Mouse (Mus musculus): Measurements from ENCODE around the gene Tnfsf12. TPM values are rescaled to one million over a fixed set of nuclear protein-coding genes. Genes with fewer than 3 reads are reported as not detected.
A peak's percentile ranks its signal among the peaks of the same experiment; 100 is the strongest.
"Not testable (repeated sequence)": the region's sequence is repeated elsewhere in the genome, so short reads cannot be mapped to it uniquely, and the experiment has no call there.

The Tnfsf12 gene
- polyA plus RNA-seq, 1 experiment from 2014 or later: 2.1 TPM

DNA sequence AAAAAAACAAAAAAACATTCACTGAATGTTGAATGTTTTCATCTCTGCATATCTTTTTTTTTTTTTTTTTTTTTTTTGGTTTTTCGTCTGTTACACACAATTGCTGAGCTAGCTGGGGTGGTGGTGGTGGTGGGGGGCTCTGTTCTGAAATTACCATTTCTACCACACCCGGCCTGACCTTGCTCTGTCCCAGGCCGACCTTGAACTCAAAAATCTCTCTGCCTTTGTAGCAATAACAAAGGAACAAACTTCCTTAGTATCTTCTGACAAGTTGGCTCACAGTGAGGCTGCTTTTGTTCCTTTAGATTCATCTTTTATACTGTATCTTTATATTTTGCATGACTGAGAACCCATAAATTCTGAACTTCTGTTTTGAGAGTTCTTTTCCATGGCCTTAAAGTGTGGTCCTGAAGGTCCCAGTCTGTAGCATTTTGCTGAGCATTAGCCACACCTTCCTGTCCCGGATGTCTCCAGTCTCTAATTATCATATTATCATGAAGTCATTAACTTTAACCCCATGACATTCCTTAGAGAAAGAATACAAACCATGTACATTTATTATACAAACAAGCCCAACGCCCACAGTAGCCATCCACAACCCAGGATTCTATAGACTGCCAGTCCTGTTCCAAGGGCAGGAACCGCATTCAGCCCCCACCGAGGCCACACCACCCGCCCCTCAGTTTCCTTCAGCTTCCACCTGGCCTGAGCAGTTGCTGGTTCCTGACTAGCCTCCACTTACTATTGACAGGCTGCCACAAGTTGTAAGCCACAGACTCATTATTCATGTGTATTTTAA, 8.4 kb upstream of the Tnfsf12 start:
- Histone ChIP-seq H3K36me3 (replicated peaks) (no peaks in the 10 kb centered on the region), H3K4me2 (no peak overlapping the region), H3K9ac (no peak overlapping the region), H3K27ac (replicated peaks) (no peak overlapping the region), H3K9me3 (replicated peaks) (no peaks in the 10 kb centered on the region), H3K4me3 (replicated peaks) (no peak overlapping the region), H3K27me3 (no peaks in the 10 kb centered on the region), H3K4me1 (replicated peaks) (peaks cover 20% of the 10 kb centered on the region)
- no peak for ATAC-seq (ENCODE audit: insufficient read depth)
- 57% methylated on average over 8 of the region's 8 CpGs for WGBS (ENCODE audit: insufficient replicate concordance)

DNA sequence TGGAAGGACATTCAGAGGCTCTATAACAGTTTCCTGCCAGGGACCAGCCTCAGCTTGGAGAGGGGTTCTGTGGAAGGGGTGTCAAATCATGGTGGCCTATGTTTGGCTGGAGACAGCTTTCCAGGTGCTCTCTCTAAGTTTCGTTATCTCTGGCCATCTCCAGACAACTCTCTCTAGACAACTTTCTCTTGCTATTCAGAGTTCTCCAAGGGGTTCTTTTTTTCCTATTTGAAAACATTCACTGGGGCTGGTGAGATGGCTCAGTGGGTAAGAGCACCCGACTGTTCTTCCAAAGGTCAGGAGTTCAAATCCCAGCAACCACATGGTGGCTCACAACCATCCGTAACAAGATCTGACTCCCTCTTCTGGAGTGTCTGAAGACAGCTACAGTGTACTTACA, 7.7 kb upstream of the Tnfsf12 start:
- H3K4me3 ChIP-seq (replicated peaks); H3K27me3 ChIP-seq; H3K4me2 ChIP-seq; H3K36me3 ChIP-seq (replicated peaks); H3K27ac ChIP-seq (replicated peaks); ATAC-seq (ENCODE audit: insufficient read depth); H3K9ac ChIP-seq; H3K9me3 ChIP-seq (replicated peaks): not testable (repeated sequence)
- peaks cover 22% of the 10 kb centered on the region for H3K4me1 ChIP-seq (replicated peaks)
- WGBS (ENCODE audit: insufficient replicate concordance): 72% methylated on average over 3 of the region's 3 CpGs

DNA sequence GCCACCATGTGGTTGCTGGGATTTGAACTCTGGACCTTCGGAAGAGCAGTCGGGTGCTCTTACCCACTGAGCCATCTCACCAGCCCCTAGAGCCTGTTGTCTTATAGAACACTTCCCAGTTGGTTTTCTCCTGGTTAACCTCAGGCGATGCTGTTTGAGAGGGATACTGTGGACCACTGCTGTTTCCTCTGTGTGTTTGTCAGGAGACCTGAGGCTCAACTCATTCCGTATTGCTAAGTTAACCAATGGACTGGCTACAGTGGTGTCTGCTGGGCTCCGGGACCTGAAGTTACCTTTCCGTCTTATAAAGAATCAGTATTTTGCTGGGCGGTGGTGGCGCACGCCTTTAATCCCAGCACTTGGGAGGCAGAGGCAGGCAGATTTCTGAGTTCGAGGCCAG, 7.2 kb upstream of the Tnfsf12 start:
- H3K36me3 ChIP-seq (replicated peaks); H3K4me3 ChIP-seq (replicated peaks); H3K27ac ChIP-seq (replicated peaks); H3K4me2 ChIP-seq; H3K27me3 ChIP-seq; H3K9me3 ChIP-seq (replicated peaks); ATAC-seq (ENCODE audit: insufficient read depth); H3K9ac ChIP-seq: not testable (repeated sequence)
- peaks cover 22% of the 10 kb centered on the region for H3K4me1 ChIP-seq (replicated peaks)
- 76% methylated on average over 10 of the region's 10 CpGs for WGBS (ENCODE audit: insufficient replicate concordance)

DNA sequence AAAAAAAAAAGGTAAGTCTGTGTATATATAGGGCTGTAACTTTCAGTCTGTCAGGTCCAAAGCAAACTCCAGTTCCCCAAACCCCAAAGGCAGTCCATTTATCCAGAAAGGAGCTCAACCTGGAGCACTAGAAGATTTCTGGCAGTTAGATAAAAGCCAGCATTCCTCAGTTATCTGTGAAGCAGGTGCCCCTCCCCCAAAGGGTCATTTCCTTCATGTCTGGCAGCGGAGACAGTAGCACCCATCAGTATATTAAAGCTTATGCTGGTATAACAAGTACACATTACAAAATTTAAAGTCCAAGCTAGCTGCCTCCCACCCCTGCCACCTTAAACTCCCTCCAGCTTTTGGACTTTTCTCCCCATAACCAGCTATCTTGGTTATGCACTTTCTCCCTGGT, 3.9 kb upstream of the Tnfsf12 start:
- 30% methylated on average over 1 of the region's 1 CpGs for WGBS (ENCODE audit: insufficient replicate concordance)

DNA sequence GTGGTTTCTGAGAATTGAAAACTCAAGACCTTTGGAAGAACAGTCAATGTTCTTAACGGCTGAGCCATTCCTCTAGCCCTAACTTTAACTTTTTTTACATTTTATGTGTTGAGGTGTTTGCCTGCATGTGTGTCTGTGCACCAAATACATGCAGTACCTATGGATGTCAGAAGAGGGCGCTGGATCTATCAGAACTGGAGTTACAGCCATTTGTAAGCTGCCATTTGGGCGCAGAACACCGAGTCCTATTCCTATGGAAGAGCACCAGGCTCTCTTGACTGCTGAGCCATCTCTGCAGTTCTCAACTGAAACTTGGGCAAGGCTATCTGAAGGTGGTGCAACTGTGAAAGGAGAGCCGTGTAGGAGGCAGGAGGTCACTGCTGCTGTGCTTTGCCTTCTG, 2.9 kb upstream of the Tnfsf12 start:
- Histone ChIP-seq H3K4me1 (replicated peaks) (peaks cover 18% of the 10 kb centered on the region), H3K9ac (no peak overlapping the region), H3K27me3 (peaks cover 15% of the 10 kb centered on the region), H3K27ac (replicated peaks) (no peak overlapping the region), H3K4me3 (replicated peaks) (no peak overlapping the region), H3K4me2 (no peak overlapping the region), H3K9me3 (replicated peaks) (no peaks in the 10 kb centered on the region), H3K36me3 (replicated peaks) (no peaks in the 10 kb centered on the region)
- ATAC-seq (ENCODE audit: insufficient read depth): no peak
- 54% methylated on average over 5 of the region's 5 CpGs for WGBS (ENCODE audit: insufficient replicate concordance)

More for the DNA sequence above, 3.9 kb upstream of the Tnfsf12 start:
- ATAC-seq (ENCODE audit: insufficient read depth): no peak
- Histone ChIP-seq H3K9ac (no peak overlapping the region), H3K27me3 (peaks cover 14% of the 10 kb centered on the region), H3K9me3 (replicated peaks) (no peaks in the 10 kb centered on the region), H3K36me3 (replicated peaks) (no peaks in the 10 kb centered on the region), H3K4me1 (replicated peaks) (peaks cover 21% of the 10 kb centered on the region), H3K4me3 (replicated peaks) (no peak overlapping the region), H3K4me2 (no peak overlapping the region), H3K27ac (replicated peaks) (no peak overlapping the region)

DNA sequence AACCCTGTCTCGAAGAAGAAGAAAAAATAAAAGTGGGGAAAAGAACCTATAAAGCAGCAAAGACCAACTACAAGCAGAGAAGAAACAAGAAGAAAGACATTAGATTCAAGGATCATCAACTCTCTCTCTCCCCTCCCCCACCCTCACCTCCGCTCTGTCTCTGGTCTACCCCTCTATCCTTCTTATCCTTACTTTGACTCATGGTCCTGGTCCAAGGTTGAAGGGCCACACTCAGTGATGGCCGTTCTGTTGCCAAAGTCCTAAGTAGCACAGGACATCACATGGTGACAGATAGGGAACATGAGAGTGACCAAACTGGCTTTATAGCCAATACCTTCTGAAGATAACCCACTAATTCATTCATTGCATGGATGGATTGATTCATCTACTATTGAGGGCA, 1.7 kb upstream of the Tnfsf12 start:
- H3K9ac ChIP-seq: no peak overlapping the region
- H3K4me3 ChIP-seq (replicated peaks): no peak overlapping the region
- ATAC-seq (ENCODE audit: insufficient read depth): no peak
- peaks cover 15% of the 10 kb centered on the region for H3K27me3 ChIP-seq
- no peak overlapping the region for H3K4me2 ChIP-seq
- H3K4me1 ChIP-seq (replicated peaks): peaks cover 29% of the 10 kb centered on the region
- H3K27ac ChIP-seq (replicated peaks): no peak overlapping the region
- H3K36me3 ChIP-seq (replicated peaks): no peaks in the 10 kb centered on the region
- H3K9me3 ChIP-seq (replicated peaks): no peaks in the 10 kb centered on the region
- 82% methylated on average over 3 of the region's 3 CpGs for WGBS (ENCODE audit: insufficient replicate concordance)

DNA sequence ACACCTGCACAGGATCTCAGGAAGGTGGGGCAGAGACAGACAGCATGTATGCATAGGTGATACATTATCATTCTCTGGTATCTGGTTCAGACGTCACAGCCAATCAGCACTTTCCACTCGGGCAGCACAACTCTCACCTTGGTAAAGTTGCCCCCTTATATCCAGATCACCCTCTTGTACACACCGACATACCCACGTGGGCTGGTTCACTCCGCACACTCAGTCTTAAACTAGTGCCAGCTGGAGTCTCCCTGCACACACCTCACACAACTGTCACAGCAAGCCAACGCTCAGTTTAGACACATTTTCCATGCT, 646 bp downstream of the Tnfsf12 start:
- H3K9me3 ChIP-seq (replicated peaks): no peaks in the 10 kb centered on the region
- H3K27me3 ChIP-seq: peaks cover 15% of the 10 kb centered on the region
- peak overlapping the region; percentile 56 for H3K4me3 ChIP-seq (replicated peaks)
- peak overlapping the region; percentile 68 for H3K4me2 ChIP-seq
- H3K27ac ChIP-seq (replicated peaks): no peak overlapping the region
- ATAC-seq (ENCODE audit: insufficient read depth): no peak
- WGBS (ENCODE audit: insufficient replicate concordance): 44% methylated on average over 6 of the region's 6 CpGs
- peaks cover 33% of the 10 kb centered on the region for H3K4me1 ChIP-seq (replicated peaks)
- H3K36me3 ChIP-seq (replicated peaks): no peaks in the 10 kb centered on the region
- H3K9ac ChIP-seq: peak overlapping the region; percentile 51; the same call in 1 of the 2 replicates

DNA sequence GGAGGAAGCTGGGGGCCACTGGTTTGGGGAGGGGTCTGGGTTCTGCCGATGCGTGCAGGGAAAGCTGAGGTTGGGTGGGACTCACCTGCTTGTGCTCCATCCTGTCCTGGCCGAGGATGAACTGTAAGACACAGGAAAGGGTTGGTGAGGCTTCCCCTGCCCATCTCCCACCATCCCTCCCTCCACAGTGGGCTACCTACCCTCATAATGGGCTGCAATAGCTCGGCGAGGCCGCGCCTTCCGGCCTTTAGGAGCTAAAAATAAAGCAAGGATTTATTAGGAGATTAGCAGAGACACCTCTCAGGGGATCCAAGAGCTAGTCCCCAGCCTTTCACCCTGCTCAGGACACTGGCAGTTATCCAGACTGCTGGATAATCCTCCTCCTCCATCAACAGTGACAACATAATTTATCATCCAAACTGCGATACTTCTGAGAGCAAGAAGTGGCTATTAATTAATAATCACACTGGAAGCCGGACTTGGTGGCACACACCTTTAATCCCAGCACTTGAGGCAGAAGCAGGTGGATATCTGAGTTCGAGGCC, 2.2 kb downstream of the Tnfsf12 start:
- no peaks in the 10 kb centered on the region for H3K36me3 ChIP-seq (replicated peaks)
- ATAC-seq (ENCODE audit: insufficient read depth): no peak
- H3K27me3 ChIP-seq: peaks cover 15% of the 10 kb centered on the region
- H3K4me2 ChIP-seq: no peak overlapping the region
- 50% methylated on average over 11 of the region's 11 CpGs for WGBS (ENCODE audit: insufficient replicate concordance)
- no peak overlapping the region for H3K4me3 ChIP-seq (replicated peaks)
- H3K27ac ChIP-seq (replicated peaks): no peak overlapping the region
- H3K9me3 ChIP-seq (replicated peaks): no peaks in the 10 kb centered on the region
- peaks cover 24% of the 10 kb centered on the region for H3K4me1 ChIP-seq (replicated peaks)
- no peak overlapping the region for H3K9ac ChIP-seq

DNA sequence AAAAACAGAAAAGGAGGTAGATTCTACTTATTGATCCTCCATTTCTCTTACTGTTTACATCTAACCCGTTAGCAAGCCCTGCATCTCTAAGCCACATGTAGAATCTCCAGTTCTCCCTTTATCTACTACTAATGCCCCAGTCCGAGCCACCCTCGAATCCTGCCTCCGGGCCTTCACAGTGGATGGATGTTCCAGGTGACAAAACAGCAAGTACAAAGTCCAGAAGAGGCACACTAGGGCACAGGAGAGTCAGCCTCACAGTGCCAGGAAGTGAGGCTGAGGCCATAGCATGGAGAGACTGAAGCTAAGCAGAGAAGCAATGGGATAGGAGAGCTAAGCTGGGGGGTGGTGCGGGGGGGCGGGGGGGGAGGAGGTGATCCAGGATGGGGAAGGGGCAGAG, 2.8 kb downstream of the Tnfsf12 start:
- Histone ChIP-seq H3K9ac (no peak overlapping the region), H3K4me3 (replicated peaks) (no peak overlapping the region), H3K4me1 (replicated peaks) (peaks cover 24% of the 10 kb centered on the region), H3K27ac (replicated peaks) (no peak overlapping the region), H3K27me3 (peaks cover 15% of the 10 kb centered on the region), H3K36me3 (replicated peaks) (no peaks in the 10 kb centered on the region), H3K9me3 (replicated peaks) (no peaks in the 10 kb centered on the region), H3K4me2 (no peak overlapping the region)
- ATAC-seq (ENCODE audit: insufficient read depth): no peak
- WGBS (ENCODE audit: insufficient replicate concordance): 58% methylated on average over 6 of the region's 6 CpGs

DNA sequence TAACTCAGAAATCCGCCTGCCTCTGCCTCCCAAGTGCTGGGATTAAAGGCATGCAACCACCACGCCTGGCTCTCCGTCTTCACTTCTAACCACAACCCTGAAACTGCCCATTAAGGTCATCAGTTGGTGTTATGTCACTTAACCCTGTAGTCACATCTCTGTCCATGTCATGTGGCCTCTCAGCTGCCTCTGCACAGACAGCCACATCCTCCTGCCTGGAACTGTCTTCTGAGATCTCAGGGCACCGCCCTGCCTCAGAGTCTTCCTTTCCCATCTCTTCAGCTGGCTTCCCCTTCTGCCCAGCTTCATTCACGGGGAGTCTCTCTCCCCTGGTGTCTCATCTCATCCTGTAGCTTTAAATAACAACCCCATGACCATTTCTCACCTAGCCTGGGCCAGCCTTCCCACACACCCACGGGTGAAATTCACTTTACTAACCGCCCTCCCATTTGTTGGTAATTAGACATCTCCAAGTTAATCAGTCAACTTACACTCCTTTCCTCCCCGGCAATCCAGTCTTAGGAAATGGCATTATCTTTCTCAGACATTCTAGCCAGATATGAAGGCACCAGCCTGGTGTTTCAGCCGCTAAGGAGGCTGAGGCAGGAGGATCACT, 3.3 kb downstream of the Tnfsf12 start:
- no peaks in the 10 kb centered on the region for H3K9me3 ChIP-seq (replicated peaks)
- H3K36me3 ChIP-seq (replicated peaks): no peaks in the 10 kb centered on the region
- H3K9ac ChIP-seq: no peak overlapping the region
- H3K4me3 ChIP-seq (replicated peaks): no peak overlapping the region
- peaks cover 24% of the 10 kb centered on the region for H3K4me1 ChIP-seq (replicated peaks)
- no peak overlapping the region for H3K27ac ChIP-seq (replicated peaks)
- H3K4me2 ChIP-seq: no peak overlapping the region
- WGBS (ENCODE audit: insufficient replicate concordance): 25% methylated on average over 9 of the region's 9 CpGs
- no peak for ATAC-seq (ENCODE audit: insufficient read depth)
- H3K27me3 ChIP-seq: peaks cover 15% of the 10 kb centered on the region

DNA sequence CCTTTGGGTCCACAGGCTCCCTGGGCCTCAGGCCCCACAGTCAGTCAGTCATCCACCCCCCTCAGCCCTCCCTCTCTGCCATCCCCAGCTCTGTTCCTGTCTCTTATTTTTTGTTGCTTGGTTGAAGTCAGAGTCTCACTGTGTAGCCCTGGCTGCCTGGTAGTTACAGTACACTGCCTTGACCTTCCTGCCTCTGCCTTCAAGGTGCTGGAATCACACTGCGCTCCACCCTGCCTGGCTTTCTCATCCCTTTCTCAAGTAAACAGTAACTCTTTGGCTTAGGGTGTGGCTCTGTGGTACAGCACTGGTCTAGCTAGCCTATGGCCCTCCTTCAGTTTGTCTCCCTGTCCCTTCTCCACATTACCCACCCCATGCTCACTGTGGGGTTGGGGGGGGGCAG, 5.8 kb downstream of the Tnfsf12 start:
- no peak overlapping the region for H3K27ac ChIP-seq (replicated peaks)
- H3K9me3 ChIP-seq (replicated peaks): no peaks in the 10 kb centered on the region
- no peak overlapping the region for H3K4me2 ChIP-seq
- H3K4me3 ChIP-seq (replicated peaks): no peak overlapping the region
- H3K9ac ChIP-seq: no peak overlapping the region
- peaks cover 4% of the 10 kb centered on the region for H3K27me3 ChIP-seq
- ATAC-seq (ENCODE audit: insufficient read depth): no peak
- peaks cover 36% of the 10 kb centered on the region for H3K4me1 ChIP-seq (replicated peaks)
- WGBS (ENCODE audit: insufficient replicate concordance): 87% methylated on average over 1 of the region's 1 CpGs
- H3K36me3 ChIP-seq (replicated peaks): no peaks in the 10 kb centered on the region
